Mouse (Mus musculus) hindbrain, embryonic 14.5 days (tissue): ENCODE results near the gene Akt1s1. TPM values are rescaled to one million over a fixed set of nuclear protein-coding genes. Genes with fewer than 3 reads are reported as not detected.
A peak's percentile ranks its signal among the peaks of the same experiment; 100 is the strongest.

ENCODE experiments used
- ATAC-seq: fragments of 200-750 bp; cut with Nextera tagmentation; 2 replicates; pipeline ENCODE4 v1.8.0; 2017; ENCODE audit warnings: moderate number of reproducible peaks, mild to moderate bottlenecking, moderate TSS enrichment, moderate library complexity; ENCODE audit not compliant: low FRiP score
- DNase-seq: peaks from one replicate; pipeline ENCODE4 v3.0.0-alpha.2; 2015; ENCODE audit warnings: low spot score
- H3K27ac ChIP-seq: fragments of 300-500 bp; sonication (generic); 2 replicates; pipeline ENCODE4 v1.5.1; 2014; ENCODE audit warnings: mild to moderate bottlenecking, moderate library complexity
- H3K27me3 ChIP-seq: fragments of 300-500 bp; sonication (generic); 2 replicates; pipeline ENCODE4 v1.6.1; 2014; ENCODE audit warnings: mild to moderate bottlenecking, low read length, mixed read lengths; ENCODE audit not compliant: control insufficient read depth, insufficient read depth
- H3K36me3 ChIP-seq: fragments of 300-500 bp; sonication (generic); replicated peaks from 2 replicates; pipeline ENCODE4 v1.6.1; 2014; ENCODE audit not compliant: control insufficient read depth, insufficient read depth
- H3K4me1 ChIP-seq: fragments of 300-500 bp; sonication (generic); replicated peaks from 2 replicates; pipeline ENCODE4 v1.6.1; 2014; ENCODE audit warnings: antibody characterized with exemption, low read length, mixed read lengths; ENCODE audit not compliant: control insufficient read depth, insufficient read depth
- H3K4me2 ChIP-seq: fragments of 300-500 bp; sonication (generic); replicated peaks from 2 replicates; pipeline ENCODE4 v1.6.1; 2014; ENCODE audit warnings: mild to moderate bottlenecking, moderate library complexity
- H3K4me3 ChIP-seq: fragments of 300-500 bp; sonication (generic); replicated peaks from 2 replicates; pipeline ENCODE4 v1.5.1; 2014; ENCODE audit warnings: mild to moderate bottlenecking, low read length
- H3K9ac ChIP-seq: fragments of 300-500 bp; sonication (generic); 2 replicates; pipeline ENCODE4 v1.6.1; 2014
- H3K9me3 ChIP-seq: fragments of 300-500 bp; sonication (generic); 2 replicates; pipeline ENCODE4 v1.6.1; 2016; ENCODE audit warnings: low read length; ENCODE audit not compliant: control insufficient read depth
- WGBS: fragments of 180-500 bp; shearing (Covaris S2); extraction: QIAGEN DNeasy Blood & Tissue Kit; methylation state at CpG from one replicate; pipeline ENCODE4 v1.1.7; 2014; 5-methylcytosine and 5-hydroxymethylcytosine counted together
- polyA plus RNA-seq: library from polyadenylated mRNA; unstranded; fragments of >200 nt; fragmentation: Nextera tagmentation; extraction: Ambion mirVana; gene quantifications from 2 replicates; pipeline ENCODE4 v1.2.1, GENCODE M21; 2014

Gene Akt1s1
- 57.6 and 59.1 TPM in 2 replicates for polyA plus RNA-seq

DNA sequence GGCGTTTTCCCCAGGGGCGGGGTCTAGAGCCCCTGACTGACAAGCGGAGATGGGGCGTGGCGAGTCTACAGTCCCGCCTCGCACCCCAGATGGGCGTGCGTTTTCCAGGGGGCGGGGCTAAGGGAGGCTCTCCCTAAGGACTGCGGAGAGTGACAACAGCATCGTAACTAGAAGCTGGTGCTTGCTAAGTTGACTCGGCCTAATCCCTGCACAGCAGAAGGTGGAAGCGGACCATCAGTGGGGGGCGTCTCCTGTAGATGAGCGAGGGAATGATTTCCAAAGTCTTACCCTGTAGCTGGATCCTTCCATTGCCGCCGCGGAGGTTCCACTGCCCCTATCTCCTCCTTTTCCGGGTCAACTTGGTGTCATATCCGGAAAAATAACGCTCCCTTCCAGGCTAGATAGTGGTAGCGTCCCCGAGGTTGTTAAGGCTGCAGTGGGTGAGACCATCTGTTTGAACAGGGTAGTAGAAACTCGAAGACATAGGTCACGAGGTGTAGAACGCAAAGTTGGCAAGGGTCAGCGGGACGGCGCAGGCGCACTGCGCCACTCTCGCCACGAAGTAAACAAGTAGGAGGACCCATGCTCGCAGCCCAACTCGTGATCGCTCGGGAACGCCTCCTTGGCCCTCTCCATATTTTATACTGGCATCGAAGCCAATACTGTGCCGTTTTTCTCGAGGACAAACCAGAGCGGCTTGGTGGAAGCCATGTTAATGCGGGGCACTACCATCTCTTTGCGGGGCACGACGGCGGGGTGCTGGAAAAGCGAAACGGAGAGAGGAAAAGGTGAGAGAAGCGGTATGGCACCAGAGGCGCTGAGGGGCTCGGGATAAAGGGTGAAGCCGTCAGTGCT, at the start of gene Akt1s1, which contains the start of gene Tbc1d17:
Gene Akt1s1 (plus strand): TSS at position 431 of the 855 bp plus-strand sequence.
Gene Tbc1d17 (minus strand): TSS at position 519 of the 855 bp plus-strand sequence.
- Histone ChIP-seq H3K9ac (peak within 1 kb of the TSS; percentile 87), H3K27me3 (no peaks in the 10 kb centered on the region), H3K36me3 (peaks cover 39% of the 10 kb centered on the region), H3K4me3 (peak within 1 kb of the TSS; percentile 74), H3K27ac (peak within 1 kb of the TSS; percentile 98), H3K4me1 (peaks cover 25% of the 10 kb centered on the region), H3K9me3 (no peaks in the 10 kb centered on the region), H3K4me2 (peak within 1 kb of the TSS; percentile 85)
- ATAC-seq, result peak; percentile 88
- under 1% methylated on average over 54 of the region's 54 CpGs for WGBS
- DNase-seq, result peak; percentile 99

GRCm38 (mm10) chr7:44808927-44809326, 39.9 kb upstream of the Akt1s1 start:
- DNase-seq, result no peak
- Histone ChIP-seq H3K4me1 (no peaks in the 10 kb centered on the region), H3K36me3 (no peaks in the 10 kb centered on the region), H3K4me2 (no peak overlapping the region), H3K4me3 (no peak overlapping the region), H3K27ac (no peak overlapping the region), H3K9ac (no peak overlapping the region), H3K9me3 (no peaks in the 10 kb centered on the region), H3K27me3 (no peaks in the 10 kb centered on the region)
- ATAC-seq, result no peak
- 92% methylated on average over 2 of the region's 2 CpGs for WGBS

DNA sequence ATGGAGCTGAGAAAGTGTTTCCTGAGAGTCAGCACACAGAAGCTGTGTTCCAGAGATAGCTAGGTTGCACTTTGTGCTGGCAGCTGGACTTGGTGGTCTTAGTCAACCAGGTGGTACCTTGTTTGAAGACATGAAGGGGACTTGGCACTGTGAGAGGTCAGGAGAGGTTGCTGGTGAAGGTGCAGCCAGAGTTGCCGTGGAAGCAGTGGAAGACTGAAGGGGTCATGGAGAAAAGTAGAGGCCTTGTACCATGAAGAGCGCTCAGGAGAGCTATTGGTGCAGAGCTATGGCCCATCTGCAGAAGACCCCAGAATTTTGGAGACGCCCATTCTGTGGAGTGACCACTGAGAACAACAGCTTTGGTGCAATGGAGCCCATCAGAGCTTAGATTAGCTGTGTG, 39.3 kb upstream of the Akt1s1 start:
- H3K9ac ChIP-seq, result no peak overlapping the region
- H3K27me3 ChIP-seq, result no peaks in the 10 kb centered on the region
- WGBS, result 91% methylated on average over 3 of the region's 3 CpGs
- no peaks in the 10 kb centered on the region for H3K36me3 ChIP-seq
- DNase-seq (no peak), ATAC-seq (no peak)
- H3K9me3 ChIP-seq, result no peaks in the 10 kb centered on the region
- H3K4me3 ChIP-seq, result no peak overlapping the region
- H3K4me2 ChIP-seq, result no peak overlapping the region
- no peaks in the 10 kb centered on the region for H3K4me1 ChIP-seq
- no peak overlapping the region for H3K27ac ChIP-seq

DNA sequence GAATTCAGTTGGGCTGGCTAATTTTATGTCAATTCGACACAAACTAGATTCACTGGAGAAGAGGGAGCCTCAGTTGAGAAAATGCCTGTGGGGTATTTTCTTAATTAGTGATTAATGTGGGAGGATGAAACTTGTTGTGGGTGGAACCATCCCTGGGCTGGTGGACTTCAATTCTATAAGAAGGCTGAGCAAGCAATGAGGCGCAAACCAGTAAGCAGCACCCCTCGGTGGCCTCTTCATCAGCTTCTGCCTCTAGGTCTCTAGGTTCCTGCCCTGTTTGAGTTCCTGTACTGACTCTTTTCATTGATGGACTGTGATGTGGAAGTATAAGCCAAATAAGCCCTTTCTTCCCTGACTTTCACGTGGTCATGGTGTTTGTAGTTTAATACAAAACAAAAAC, 38.4 kb upstream of the Akt1s1 start:
- H3K27ac ChIP-seq, result no peak overlapping the region
- DNase-seq (no peak), ATAC-seq (no peak)
- H3K27me3 ChIP-seq, result no peaks in the 10 kb centered on the region
- H3K4me2 ChIP-seq, result no peak overlapping the region
- no peaks in the 10 kb centered on the region for H3K36me3 ChIP-seq
- H3K9ac ChIP-seq, result no peak overlapping the region
- no peaks in the 10 kb centered on the region for H3K9me3 ChIP-seq
- peaks cover 6% of the 10 kb centered on the region for H3K4me1 ChIP-seq
- H3K4me3 ChIP-seq, result no peak overlapping the region
- WGBS, result 90% methylated on average over 4 of the region's 4 CpGs

DNA sequence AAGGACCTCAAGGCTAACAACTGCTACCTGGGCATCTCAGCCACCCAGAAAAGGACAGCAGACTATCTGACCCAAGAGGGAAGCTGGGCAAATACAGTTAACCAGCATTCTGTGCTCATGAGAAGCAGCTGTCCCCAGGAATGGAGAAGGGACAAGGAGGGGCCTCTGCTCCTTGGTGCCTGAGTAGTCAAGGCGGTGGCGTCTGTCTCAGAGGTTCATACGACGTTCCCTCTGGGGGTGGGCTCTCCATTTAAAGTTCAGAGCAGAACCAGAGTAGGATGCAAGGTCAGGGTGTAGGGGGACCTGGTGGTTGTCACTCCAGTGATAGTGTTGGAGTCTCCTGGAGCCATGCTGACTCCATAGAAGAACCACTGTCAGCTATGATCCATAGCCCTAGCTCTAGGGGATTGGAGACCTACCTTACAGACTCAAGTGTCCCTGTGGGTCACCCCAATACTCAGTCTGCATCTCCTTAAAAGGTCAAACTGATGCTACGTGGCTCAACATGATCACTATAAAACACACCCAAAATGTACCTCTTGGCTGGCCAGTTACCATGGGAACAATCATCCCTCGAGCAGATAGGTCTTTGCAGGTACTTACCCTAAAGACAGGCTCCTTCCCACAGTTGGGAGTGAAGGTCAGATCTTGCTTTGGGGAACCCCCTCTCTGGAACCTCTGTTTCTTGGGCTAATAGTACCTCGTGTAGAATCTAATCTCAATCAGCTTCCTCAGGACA, 37.8 kb upstream of the Akt1s1 start:
- Histone ChIP-seq H3K9me3 (no peaks in the 10 kb centered on the region), H3K27me3 (no peaks in the 10 kb centered on the region), H3K27ac (no peak overlapping the region), H3K4me3 (no peak overlapping the region), H3K9ac (no peak overlapping the region), H3K4me2 (no peak overlapping the region), H3K4me1 (peaks cover 7% of the 10 kb centered on the region), H3K36me3 (no peaks in the 10 kb centered on the region)
- WGBS, result 91% methylated on average over 7 of the region's 7 CpGs
- ATAC-seq (no peak), DNase-seq (no peak)

DNA sequence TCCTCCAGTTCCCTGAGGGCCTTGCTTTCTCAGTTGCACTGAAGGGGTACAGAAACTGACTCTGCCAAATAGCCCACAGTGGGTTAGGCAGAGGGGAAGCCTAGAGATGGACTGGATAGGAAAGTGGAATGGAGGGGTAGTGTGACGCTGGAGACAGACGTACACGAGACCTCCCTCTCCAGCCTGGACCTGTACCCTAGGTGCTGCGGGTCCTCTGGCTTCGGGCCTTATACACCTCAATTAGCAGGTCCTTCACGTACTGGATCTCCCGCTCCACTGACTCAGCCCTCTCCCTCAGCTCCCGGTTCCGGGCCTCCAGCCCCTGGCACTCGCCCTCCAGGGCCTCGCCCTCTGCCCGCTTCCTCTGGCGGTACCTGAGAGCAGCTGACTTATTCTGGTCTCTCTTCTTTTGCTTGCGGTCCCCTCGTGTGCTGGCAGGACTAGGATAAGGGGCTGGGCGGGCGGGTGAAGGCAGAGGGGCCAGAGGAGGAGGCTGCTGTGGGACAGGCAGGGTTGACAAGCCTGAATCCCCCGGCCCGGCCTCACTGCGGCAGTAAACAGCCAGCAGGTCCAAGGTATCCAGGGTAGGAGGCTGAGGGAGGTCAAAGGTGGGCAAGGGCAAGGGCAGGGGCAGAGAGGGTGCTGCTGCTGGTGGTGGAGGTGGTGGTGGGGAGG, 36.0 kb upstream of the Akt1s1 start:
- ATAC-seq, result no peak
- DNase-seq, result no peak
- Histone ChIP-seq H3K4me3 (no peak overlapping the region), H3K27me3 (no peaks in the 10 kb centered on the region), H3K9ac (no peak overlapping the region), H3K4me1 (peaks cover 16% of the 10 kb centered on the region), H3K9me3 (no peaks in the 10 kb centered on the region), H3K4me2 (no peak overlapping the region), H3K36me3 (no peaks in the 10 kb centered on the region), H3K27ac (no peak overlapping the region)
- 92% methylated on average over 20 of the region's 20 CpGs for WGBS

DNA sequence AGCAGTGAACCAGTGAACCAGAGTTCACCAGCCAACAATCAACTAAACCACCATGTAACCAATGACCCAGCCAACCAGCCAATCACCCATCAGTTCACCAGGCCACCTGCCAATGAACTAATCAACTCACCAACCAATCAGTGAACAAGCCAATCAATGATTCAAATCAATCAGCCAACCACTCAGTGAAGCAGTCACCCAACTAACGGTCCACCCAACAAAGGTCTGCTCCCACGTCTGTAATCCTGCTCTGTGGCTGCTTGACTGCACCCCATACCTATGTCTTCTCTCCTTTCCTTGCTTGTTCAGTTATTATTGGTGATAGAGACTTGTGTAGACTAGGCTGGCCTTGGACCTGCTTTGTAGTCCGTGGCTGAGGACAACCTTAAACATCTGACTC, 34.8 kb upstream of the Akt1s1 start:
- H3K4me1 ChIP-seq, result peaks cover 28% of the 10 kb centered on the region
- H3K9me3 ChIP-seq, result no peaks in the 10 kb centered on the region
- H3K9ac ChIP-seq, result no peak overlapping the region
- WGBS, result 96% methylated on average over 3 of the region's 3 CpGs
- no peak for DNase-seq
- no peaks in the 10 kb centered on the region for H3K27me3 ChIP-seq
- no peak overlapping the region for H3K27ac ChIP-seq
- no peaks in the 10 kb centered on the region for H3K36me3 ChIP-seq
- no peak overlapping the region for H3K4me3 ChIP-seq
- ATAC-seq, result no peak
- H3K4me2 ChIP-seq, result no peak overlapping the region

DNA sequence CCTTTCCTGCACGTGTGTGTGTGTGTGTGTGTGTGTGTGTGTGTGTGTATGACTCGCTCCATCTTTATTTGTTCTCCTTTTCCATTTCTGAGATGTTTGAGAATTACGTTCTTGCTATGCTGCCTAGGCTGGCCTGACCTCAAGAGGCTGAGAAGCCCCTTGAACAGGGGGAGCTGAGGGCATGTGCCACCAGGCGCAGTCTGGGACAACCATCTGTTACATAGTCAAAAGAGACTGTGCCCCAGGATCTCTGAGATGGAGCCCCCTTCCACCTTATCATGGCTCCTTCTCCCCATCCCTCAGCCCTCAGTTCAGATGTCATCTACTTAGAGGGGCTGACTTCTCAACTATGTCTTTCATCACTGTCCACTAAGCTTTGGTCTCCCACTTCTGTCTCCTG, 34.4 kb upstream of the Akt1s1 start:
- 96% methylated on average over 3 of the region's 4 CpGs for WGBS
- Histone ChIP-seq H3K4me1 (peaks cover 31% of the 10 kb centered on the region), H3K9ac (no peak overlapping the region), H3K4me3 (no peak overlapping the region), H3K27ac (no peak overlapping the region), H3K9me3 (no peaks in the 10 kb centered on the region), H3K27me3 (no peaks in the 10 kb centered on the region), H3K36me3 (no peaks in the 10 kb centered on the region), H3K4me2 (no peak overlapping the region)
- ATAC-seq (no peak), DNase-seq (no peak)
